Mouse (Mus musculus) bone marrow, adult 2 months (tissue): Measurements from ENCODE around the gene Them7.

Experiments
- CTCF ChIP-seq: fragments of 200-500 bp; IDR thresholded peaks from 2 replicates; pipeline ENCODE4 v1.5.1; 2011; ENCODE audit warnings: low read length, control low read depth; ENCODE audit not compliant: control insufficient read depth, insufficient read depth
- POLR2A ChIP-seq: fragments of 200-500 bp; IDR thresholded peaks from 2 replicates; pipeline ENCODE4 v1.6.1; 2011; ENCODE audit warnings: low read depth, mild to moderate bottlenecking, control low read depth, low read length, borderline replicate concordance; ENCODE audit not compliant: control insufficient read depth

GRCm38 (mm10) chr2:105333107-105333506, 109.0 kb downstream of the Them7 start:
- TF ChIP-seq CTCF (no peak), POLR2A (no peak)
